Mouse (Mus musculus) megakaryocyte-erythroid progenitor cell, adult 5-6 weeks (primary cell): Measurements from ENCODE around the gene Clip1. TPM values are rescaled to one million over a fixed set of nuclear protein-coding genes. Genes with fewer than 3 reads are reported as not detected.
A peak's percentile ranks its signal among the peaks of the same experiment; 100 is the strongest.

Experiments used
- ATAC-seq: replicated peaks from 2 replicates; pipeline ENCODE4 v1.8.0; 2016; ENCODE audit warnings: mild to moderate bottlenecking, inconsistent platforms; ENCODE audit not compliant: severe bottlenecking, poor library complexity, low FRiP score, low TSS enrichment
- total RNA-seq, 2 experiments: library from RNA; stranded (forward) in 1 of 2; stranded (reverse) in 1 of 2; fragments of 200-1000, 215-1000 nt in 1 of 2; fragments of >200 nt in 1 of 2; fragmentation: Nextera tagmentation in 1 of 2; gene quantifications; 2 replicates each; pipeline ENCODE4 v1.2.3; 2014 to 2017

Clip1 gene
- total RNA-seq, 2 experiments from 2014 or later = 45.0 to 45.2 TPM

- ATAC-seq = peak; percentile 61; the same call in 1 of the 2 replicates
Measured at GRCm38 (mm10) chr5:123618558-123618957, 65.9 kb downstream of the Clip1 start.

GRCm38 (mm10) chr5:123614246-123614645 is 70.2 kb downstream of the Clip1 start:
- ATAC-seq = no peak

- peak; percentile 89 for ATAC-seq
Measured at GRCm38 (mm10) chr5:123609843-123610242, 74.6 kb downstream of the Clip1 start.

GRCm38 (mm10) chr5:123609416-123609815 is 75.0 kb downstream of the Clip1 start:
- no peak for ATAC-seq

- no peak for ATAC-seq
Measured at GRCm38 (mm10) chr5:123607211-123607669, 77.2 kb downstream of the Clip1 start.

GRCm38 (mm10) chr5:123603496-123603895 is 80.9 kb downstream of the Clip1 start:
- ATAC-seq = no peak

GRCm38 (mm10) chr5:123602174-123602573 is 82.2 kb downstream of the Clip1 start:
- no peak for ATAC-seq

- ATAC-seq = no peak
Measured at GRCm38 (mm10) chr5:123599319-123599718, 85.1 kb downstream of the Clip1 start.

GRCm38 (mm10) chr5:123593622-123594280 is 90.7 kb downstream of the Clip1 start:
- ATAC-seq = no peak

GRCm38 (mm10) chr5:123580043-123580442 is 104.4 kb downstream of the Clip1 start:
- no peak for ATAC-seq

- no peak for ATAC-seq
Measured at GRCm38 (mm10) chr5:123576696-123577095, 107.7 kb downstream of the Clip1 start.

- no peak for ATAC-seq
Measured at GRCm38 (mm10) chr5:123573362-123573761, 111.1 kb downstream of the Clip1 start.

- ATAC-seq = peak; percentile 94
Measured at GRCm38 (mm10) chr5:123572357-123573186, 111.8 kb downstream of the Clip1 start, which contains the start of gene Vps33a. TSS of gene Vps33a (minus strand) at chr5:123573038.

- no peak for ATAC-seq
Measured at GRCm38 (mm10) chr5:123561128-123561527, 123.3 kb downstream of the Clip1 start.

- no peak for ATAC-seq
Measured at GRCm38 (mm10) chr5:123559588-123559987, 124.8 kb downstream of the Clip1 start.

- no peak for ATAC-seq
Measured at GRCm38 (mm10) chr5:123556451-123556850, 128.0 kb downstream of the Clip1 start.

GRCm38 (mm10) chr5:123555693-123556092 is 128.7 kb downstream of the Clip1 start:
- ATAC-seq = peak; percentile 96

- no peak for ATAC-seq
Measured at GRCm38 (mm10) chr5:123533801-123534200, 150.6 kb downstream of the Clip1 start.

- ATAC-seq = no peak
Measured at GRCm38 (mm10) chr5:123530056-123530455, 154.4 kb downstream of the Clip1 start.

- ATAC-seq = no peak
Measured at GRCm38 (mm10) chr5:123528641-123529040, 155.8 kb downstream of the Clip1 start.
